Mouse (Mus musculus): ENCODE results near the gene Agbl5.

The Agbl5 gene

GRCm38 (mm10) chr5:30887858-30888336 is 597 bp upstream of the Agbl5 start:
- peak; percentile 100 for DNase-seq (ENCODE audit: low spot score)

GRCm38 (mm10) chr5:30889088-30889754 is 727 bp downstream of the Agbl5 start:
- no peak for DNase-seq (ENCODE audit: low spot score)

GRCm38 (mm10) chr5:30890375-30890774 is 1.9 kb downstream of the Agbl5 start:
- no peak for DNase-seq (ENCODE audit: low spot score)

GRCm38 (mm10) chr5:30901860-30902259 is 13.4 kb downstream of the Agbl5 start:
- DNase-seq (ENCODE audit: low spot score), result no peak

GRCm38 (mm10) chr5:30907413-30908059 is 19.0 kb downstream of the Agbl5 start, which contains the start of gene Ost4:
TSS of gene Ost4 (minus strand) at chr5:30907788.
- peak; percentile 97 for DNase-seq (ENCODE audit: low spot score)

- DNase-seq (ENCODE audit: low spot score), result no peak
These were observed 20.2 kb downstream of the Agbl5 start for GRCm38 (mm10) chr5:30908426-30909299.

GRCm38 (mm10) chr5:30909300-30909659 is 20.8 kb downstream of the Agbl5 start:
- DNase-seq (ENCODE audit: low spot score), result no peak

- DNase-seq (ENCODE audit: low spot score), result no peak
These were observed 21.4 kb downstream of the Agbl5 start for GRCm38 (mm10) chr5:30909863-30910262.

GRCm38 (mm10) chr5:30910481-30910880 is 22.0 kb downstream of the Agbl5 start:
- no peak for DNase-seq (ENCODE audit: low spot score)

- peak; percentile 19 for DNase-seq (ENCODE audit: low spot score)
These were observed 23.7 kb downstream of the Agbl5 start for GRCm38 (mm10) chr5:30912156-30912555.

GRCm38 (mm10) chr5:30913060-30913841 is 24.8 kb downstream of the Agbl5 start, which contains the start of gene Emilin1:
TSS of gene Emilin1 (plus strand) at chr5:30913402.
- DNase-seq (ENCODE audit: low spot score), result peak; percentile 69

GRCm38 (mm10) chr5:30914101-30914635 is 25.7 kb downstream of the Agbl5 start:
- DNase-seq (ENCODE audit: low spot score), result no peak

GRCm38 (mm10) chr5:30914849-30915248 is 26.4 kb downstream of the Agbl5 start:
- no peak for DNase-seq (ENCODE audit: low spot score)

- DNase-seq (ENCODE audit: low spot score), result no peak
These were observed 27.0 kb downstream of the Agbl5 start for GRCm38 (mm10) chr5:30915456-30915855.

GRCm38 (mm10) chr5:30915974-30916433 is 27.5 kb downstream of the Agbl5 start:
- DNase-seq (ENCODE audit: low spot score), result peak; percentile 99

- DNase-seq (ENCODE audit: low spot score), result no peak
These were observed 28.3 kb downstream of the Agbl5 start for GRCm38 (mm10) chr5:30916841-30917240.

GRCm38 (mm10) chr5:30917348-30917747 is 28.9 kb downstream of the Agbl5 start:
- DNase-seq (ENCODE audit: low spot score), result no peak

GRCm38 (mm10) chr5:30917891-30918670 is 29.6 kb downstream of the Agbl5 start:
- no peak for DNase-seq (ENCODE audit: low spot score)

- no peak for DNase-seq (ENCODE audit: low spot score)
These were observed 30.2 kb downstream of the Agbl5 start for GRCm38 (mm10) chr5:30918691-30919090.

- no peak for DNase-seq (ENCODE audit: low spot score)
These were observed 31.5 kb downstream of the Agbl5 start for GRCm38 (mm10) chr5:30919831-30920614.
